ENCODE assay signal across 21 mouse cellular contexts in the genomic region with DNA sequence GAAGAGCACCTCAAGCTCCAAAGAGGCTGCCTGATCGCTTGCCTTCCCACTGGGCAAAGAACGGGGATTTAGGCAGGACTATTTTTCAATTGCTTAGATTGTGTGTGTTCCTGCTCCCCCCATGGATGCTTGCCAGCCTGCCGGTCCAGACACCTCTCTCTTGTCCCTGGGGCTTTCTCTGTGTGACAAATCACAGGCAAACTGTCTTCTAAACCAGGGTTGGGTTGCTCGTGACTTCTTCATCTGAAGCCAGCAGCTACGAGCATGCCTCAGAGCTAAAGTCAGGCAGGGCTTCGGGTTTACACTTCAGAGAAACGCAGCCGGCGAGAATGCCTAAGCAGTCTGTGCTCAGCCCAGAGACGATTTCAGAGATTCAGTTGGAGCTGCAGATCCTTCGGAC.
"Had no signal": no experiment of that assay in that cellular context is flagged by ENCODE, and none has a peak within 500 bp of the region (broad histone marks: within the 10 kb centered on the region; RNA-seq: fewer than 3 reads in every experiment).

No protein-coding gene starts in this region.

- H3K9me3 ChIP-seq: kidney, embryonic 15.5 days; midbrain, embryonic 12.5 days; neural tube, embryonic 12.5 days; neural tube, embryonic 15.5 days had no signal

- H3K27me3 ChIP-seq: kidney, embryonic 15.5 days; midbrain, embryonic 12.5 days; neural tube, embryonic 12.5 days; neural tube, embryonic 15.5 days had no signal

- H3K4me2 ChIP-seq: kidney, embryonic 15.5 days; liver, embryonic 11.5 days; lung, embryonic 14.5 days; midbrain, embryonic 12.5 days; neural tube, embryonic 12.5 days; neural tube, embryonic 15.5 days had no signal

- H3K9ac ChIP-seq: kidney, embryonic 15.5 days; liver, embryonic 14.5 days; liver, postnatal 0 days; lung, embryonic 14.5 days; midbrain, embryonic 12.5 days; neural tube, embryonic 12.5 days; neural tube, embryonic 15.5 days had no signal

- DNase-seq: kidney, adult 8-10 months; kidney, postnatal 10 days; kidney, postnatal 36 days; layer of hippocampus, postnatal 36 days; liver, postnatal 0 days; lung, embryonic 14.5 days; right cerebral cortex, adult 18-20 months; right cerebral cortex, postnatal 14 days; right cerebral cortex, postnatal 4 days; thymus, adult 2 months; thymus, postnatal 14 days; thymus, postnatal 4 days had no signal

- H3K4me1 ChIP-seq: midbrain, embryonic 12.5 days; neural tube, embryonic 12.5 days; neural tube, embryonic 15.5 days had no signal

- H3K36me3 ChIP-seq: kidney, embryonic 15.5 days; midbrain, embryonic 12.5 days; neural tube, embryonic 12.5 days; neural tube, embryonic 15.5 days had no signal

- H3K27ac ChIP-seq: kidney, embryonic 15.5 days; liver, embryonic 14.5 days; macrophage; midbrain, embryonic 12.5 days; neural tube, embryonic 12.5 days; neural tube, embryonic 15.5 days; stomach, postnatal 0 days had no signal

- H3K4me3 ChIP-seq: kidney, embryonic 15.5 days; midbrain, embryonic 12.5 days; neural tube, embryonic 12.5 days; neural tube, embryonic 15.5 days had no signal

- ATAC-seq: liver, postnatal 0 days; lung, postnatal 0 days had no signal
